Mouse (Mus musculus): ENCODE data around the gene Jdp2. TPM values are rescaled to one million over a fixed set of nuclear protein-coding genes. Genes with fewer than 3 reads are reported as not detected.

The Jdp2 gene
- polyA plus RNA-seq, 1 experiment: 8.5 TPM

DNA sequence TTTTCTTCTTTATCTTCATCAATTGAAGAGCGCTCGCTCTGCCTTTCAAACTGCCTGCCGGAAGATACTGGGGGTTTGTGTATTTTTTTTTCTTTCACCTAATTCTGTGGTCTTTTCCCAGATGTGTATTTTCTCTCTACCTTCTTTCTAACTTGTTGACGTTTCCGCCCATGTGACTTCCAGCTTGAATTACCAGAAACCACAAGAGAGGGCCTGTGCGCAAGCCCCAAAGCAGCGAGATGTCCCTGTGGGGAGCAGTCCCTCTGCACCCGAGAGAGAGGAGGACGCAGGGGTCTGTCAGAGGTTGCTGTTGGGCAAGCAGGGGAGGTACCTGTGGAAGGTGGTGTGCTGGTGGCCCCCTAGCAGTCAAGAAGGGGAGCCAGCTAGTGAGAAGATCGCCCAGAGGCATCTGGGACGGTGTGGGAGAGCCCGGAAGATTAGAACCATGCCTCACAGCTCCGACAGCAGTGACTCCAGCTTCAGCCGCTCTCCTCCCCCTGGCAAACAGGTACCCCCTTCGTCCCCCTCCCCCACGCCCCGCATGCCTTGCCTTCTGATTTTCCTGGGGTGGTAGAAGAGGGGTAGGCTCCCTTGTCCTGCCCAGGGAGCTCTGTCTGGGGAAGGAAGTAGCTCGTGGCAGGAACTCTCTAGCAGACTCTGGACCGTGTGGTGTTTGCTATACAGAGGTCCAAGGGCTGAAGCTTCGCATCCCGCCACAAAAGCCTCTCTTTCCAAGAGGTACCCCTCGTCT is 87.8 kb downstream of the Jdp2 start, which contains the start of gene Batf:
Gene Batf (plus strand): TSS at position 204 of the 751 bp plus-strand sequence.
- no peak for DNase-seq (ENCODE audit: low read depth)

DNA sequence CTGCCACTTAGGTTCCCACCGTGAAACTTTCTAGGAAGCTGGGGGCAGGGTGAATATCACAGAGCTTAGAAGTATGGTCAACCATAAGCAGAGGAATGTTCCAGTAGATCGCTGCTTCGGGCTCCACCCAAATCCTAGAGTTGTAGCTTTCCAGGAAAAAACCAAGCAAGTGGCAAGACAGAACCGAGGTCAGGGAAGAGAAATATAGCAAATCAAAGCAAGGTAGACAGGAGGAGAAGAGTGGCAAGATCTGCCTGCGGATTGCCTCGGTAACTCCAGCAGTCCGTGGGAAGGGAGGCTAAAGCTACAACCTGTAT is 88.3 kb downstream of the Jdp2 start:
- no peak for DNase-seq (ENCODE audit: low read depth)

DNA sequence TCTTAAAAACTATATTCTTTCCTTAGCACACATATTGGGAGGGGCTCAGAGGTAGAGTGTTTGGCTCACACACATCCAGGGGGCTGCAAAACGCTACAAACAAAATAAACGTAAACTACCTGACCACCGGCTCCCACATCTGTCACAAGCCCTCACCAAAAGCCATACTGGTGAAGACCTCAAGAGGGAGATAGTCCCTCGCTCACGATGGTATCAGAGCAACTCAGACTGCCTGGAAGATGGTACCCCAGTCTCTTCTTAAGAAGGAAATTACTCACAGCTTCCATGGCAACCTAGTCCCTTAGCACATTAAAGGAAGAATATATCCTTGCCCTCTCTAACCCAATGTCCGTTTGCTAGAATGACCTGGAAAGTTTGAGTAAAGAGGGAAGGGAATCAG is 89.0 kb downstream of the Jdp2 start:
- DNase-seq (ENCODE audit: low read depth): no peak

Other genes starting within 250 kb of the Jdp2 start
- gene Tmed10, start 224.2 kb upstream of the Jdp2 start, polyA plus RNA-seq (2012; rRNA removed): 269 and 341 TPM in 2 replicates
- 8.1 and 16.6 TPM in 2 replicates for gene Fos, start 125.1 kb upstream of the Jdp2 start, polyA plus RNA-seq (2012; rRNA removed)
- gene Batf, start 87.6 kb downstream of the Jdp2 start, polyA plus RNA-seq (2012; rRNA removed): 0.77 and 1.3 TPM in 2 replicates
- 1.8 and 2.0 TPM in 2 replicates for gene Flvcr2, start 147.5 kb downstream of the Jdp2 start, polyA plus RNA-seq (2012; rRNA removed)
- gene Erg28, start 225.5 kb downstream of the Jdp2 start, polyA plus RNA-seq (2012; rRNA removed): 44.8 and 47.4 TPM in 2 replicates
- 10.1 and 13.5 TPM in 2 replicates for gene Ttll5, start 225.6 kb downstream of the Jdp2 start, polyA plus RNA-seq (2012; rRNA removed)

Data from gonadal fat pad, adult 2 months (tissue).